10 mouse cellular contexts compared by ENCODE assay signal in genomic region chr10:78100989-78101780, GRCm38 (mm10). TPM values are rescaled to one million over a fixed set of nuclear protein-coding genes. Genes with fewer than 3 reads are reported as not detected.
DNase-seq lines count a peak whose midpoint lies in the region; ATAC-seq and TF ChIP-seq lines count a peak whose summit lies in the region.
"Had no signal": no experiment of that assay in that cellular context is flagged by ENCODE, and none has a peak within 500 bp of the region (broad histone marks: within the 10 kb centered on the region; RNA-seq: fewer than 3 reads in every experiment).

No protein-coding gene starts in this region.

- H3K36me3 ChIP-seq in liver, embryonic 11.5 days (ENCODE audit: control insufficient read depth, insufficient read depth, low read length) = no peaks in the 10 kb centered on the region
- H3K36me3 ChIP-seq in heart, postnatal 0 days (replicated peaks; ENCODE audit: control insufficient read depth, insufficient read depth, low read length) = no peaks in the 10 kb centered on the region
- no peaks in the 10 kb centered on the region for H3K36me3 ChIP-seq in liver, embryonic 12.5 days
- H3K36me3 ChIP-seq in stomach, embryonic 15.5 days = no peaks in the 10 kb centered on the region

- peak; percentile 46 for DNase-seq in liver, embryonic 11.5 days (ENCODE audit: low spot score)
- DNase-seq in liver = no peak
- DNase-seq in heart, postnatal 0 days (ENCODE audit: low spot score) = no peak
- no peak for DNase-seq in adrenal gland, postnatal 14 days
- DNase-seq in MN1 (ENCODE audit: low spot score) = no peak
- DNase-seq: cerebellum, postnatal 14 days; right cerebral cortex, postnatal 25 days had no signal

- WGBS in liver, embryonic 11.5 days = 25% methylated on average over 16 of the region's 16 CpGs
- 9% methylated on average over 16 of the region's 16 CpGs for WGBS in heart, postnatal 0 days
- WGBS in liver, embryonic 12.5 days (ENCODE audit: insufficient replicate concordance) = 21% methylated on average over 16 of the region's 16 CpGs
- WGBS in stomach, embryonic 15.5 days = 10% methylated on average over 16 of the region's 16 CpGs

- H3K4me1 ChIP-seq in liver, embryonic 11.5 days (replicated peaks; ENCODE audit: control insufficient read depth, insufficient read depth, low read length) = no peaks in the 10 kb centered on the region; the same call in 1 of the 2 replicates
- H3K4me1 ChIP-seq in heart, postnatal 0 days (ENCODE audit: control insufficient read depth, insufficient read depth) = no peaks in the 10 kb centered on the region
- H3K4me1 ChIP-seq in liver, embryonic 12.5 days = no peaks in the 10 kb centered on the region
- H3K4me1 ChIP-seq in stomach, embryonic 15.5 days = peaks cover 4% of the 10 kb centered on the region; the same call in 1 of the 2 replicates

- H3K4me2 ChIP-seq in liver, embryonic 11.5 days = peak overlapping the region; percentile 59
- peak overlapping the region; percentile 34 for H3K4me2 ChIP-seq in heart, postnatal 0 days (ENCODE audit: low read depth, low read length)
- H3K4me2 ChIP-seq in liver, embryonic 12.5 days = peak overlapping the region; percentile 45
- H3K4me2 ChIP-seq in stomach, embryonic 15.5 days = peak overlapping the region; percentile 51

- H3K9ac ChIP-seq in liver, embryonic 11.5 days (ENCODE audit: low read depth, low read length) = no peak overlapping the region
- no peak overlapping the region for H3K9ac ChIP-seq in heart, postnatal 0 days (replicated peaks; ENCODE audit: low read depth, low read length)
- no peak overlapping the region for H3K9ac ChIP-seq in liver, embryonic 12.5 days
- no peak overlapping the region for H3K9ac ChIP-seq in stomach, embryonic 15.5 days

- no peak for TF ChIP-seq CTCF in heart, postnatal 0 days (IDR thresholded peaks at IDR 0.05; ENCODE audit: low read depth)

- no peaks in the 10 kb centered on the region for H3K9me3 ChIP-seq in liver, embryonic 11.5 days (ENCODE audit: control insufficient read depth, low read length)
- no peaks in the 10 kb centered on the region for H3K9me3 ChIP-seq in heart, postnatal 0 days (replicated peaks; ENCODE audit: control insufficient read depth, low read length)
- no peaks in the 10 kb centered on the region for H3K9me3 ChIP-seq in liver, embryonic 12.5 days (replicated peaks)
- H3K9me3 ChIP-seq in stomach, embryonic 15.5 days = no peaks in the 10 kb centered on the region

- ATAC-seq in liver, embryonic 11.5 days (replicated peaks; ENCODE audit: low FRiP score) = peak; percentile 56; the same call in 1 of the 2 replicates
- peak; percentile 27; the same call in 1 of the 2 replicates for ATAC-seq in heart, postnatal 0 days (ENCODE audit: insufficient read depth, low read depth)
- ATAC-seq in liver, embryonic 12.5 days = peak; percentile 53
- peak; percentile 19 for ATAC-seq in stomach, embryonic 15.5 days (ENCODE audit: insufficient read depth, low FRiP score, low read depth)
- ATAC-seq in CD4-positive, CD25-positive, alpha-beta regulatory T cell, adult 4 months = no peak

- no peaks in the 10 kb centered on the region for H3K27me3 ChIP-seq in liver, embryonic 11.5 days (replicated peaks; ENCODE audit: control insufficient read depth, insufficient read depth, low read length)
- no peaks in the 10 kb centered on the region for H3K27me3 ChIP-seq in heart, postnatal 0 days (ENCODE audit: control insufficient read depth, insufficient read depth, low read length)
- peaks cover 13% of the 10 kb centered on the region; the same call in 1 of the 2 replicates for H3K27me3 ChIP-seq in liver, embryonic 12.5 days (replicated peaks)
- H3K27me3 ChIP-seq in stomach, embryonic 15.5 days (replicated peaks) = no peaks in the 10 kb centered on the region

- peak overlapping the region; percentile 63 for H3K27ac ChIP-seq in liver, embryonic 11.5 days (ENCODE audit: low read depth, low read length)
- no peak overlapping the region for H3K27ac ChIP-seq in heart, postnatal 0 days (ENCODE audit: low read depth)
- peak overlapping the region; percentile 46 for H3K27ac ChIP-seq in liver, embryonic 12.5 days
- no peak overlapping the region for H3K27ac ChIP-seq in stomach, embryonic 15.5 days

- no peak for TF ChIP-seq EP300 in heart, postnatal 0 days (IDR thresholded peaks at IDR 0.05; ENCODE audit: low read depth)

- H3K4me3 ChIP-seq in liver, embryonic 11.5 days (ENCODE audit: low read depth, low read length) = peak overlapping the region; percentile 31
- H3K4me3 ChIP-seq in heart, postnatal 0 days (ENCODE audit: low read depth, low read length) = no peak overlapping the region
- H3K4me3 ChIP-seq in liver, embryonic 12.5 days = 0 out of 2 replicates have a peak overlapping the region, but pooled peaks have one; percentile 10
- H3K4me3 ChIP-seq in stomach, embryonic 15.5 days (replicated peaks) = peak overlapping the region; percentile 17

RNA-seq across cellular contexts. Expression of gene Icosl, which starts 32.1 kb away (rescaled TPM):
- polyA plus RNA-seq in liver, embryonic 11.5 days (2014; fragmentation: Nextera tagmentation; extraction: Ambion mirVana) = 3.5 and 4.2 TPM in 2 replicates
- 6.1 and 7.4 TPM in 2 replicates for total RNA-seq in heart, postnatal 0 days (2014; rRNA removed; ENCODE audit: low replicate concordance)
- polyA plus RNA-seq in heart, postnatal 0 days (2015; fragmentation: Nextera tagmentation; extraction: Ambion mirVana) = 1.2 and 1.9 TPM in 2 replicates
- 2.9 and 3.2 TPM in 2 replicates for polyA plus RNA-seq in liver, embryonic 12.5 days (2016; fragmentation: Nextera tagmentation; extraction: Ambion mirVana)
- 5.1 and 5.3 TPM in 2 replicates for polyA plus RNA-seq in stomach, embryonic 15.5 days (2015; fragmentation: Nextera tagmentation; extraction: Ambion mirVana)
- 9.8 and 19.8 TPM in 2 replicates for total RNA-seq in adrenal gland, postnatal 14 days (2021)
- polyA plus RNA-seq in CD4-positive, CD25-positive, alpha-beta regulatory T cell, adult 4 months (2017; shearing (Covaris generic)) = 10 to 100 TPM in 1 of 2 experiments, 1 to 10 TPM in 1; 8.8 to 19.3 TPM

RNA-seq across cellular contexts. Expression of gene Aire, which starts 57.8 kb away (rescaled TPM):
- polyA plus RNA-seq in liver, embryonic 11.5 days (2014; fragmentation: Nextera tagmentation; extraction: Ambion mirVana) = 0.16 and 0.51 TPM in 2 replicates
- total RNA-seq in heart, postnatal 0 days (2014; rRNA removed; ENCODE audit: low replicate concordance) = not detected in 2 replicates
- not detected in 2 replicates for polyA plus RNA-seq in heart, postnatal 0 days (2015; fragmentation: Nextera tagmentation; extraction: Ambion mirVana)
- 0.06 TPM in 1 of 2 replicates, not detected in the other for polyA plus RNA-seq in liver, embryonic 12.5 days (2016; fragmentation: Nextera tagmentation; extraction: Ambion mirVana)
- polyA plus RNA-seq in stomach, embryonic 15.5 days (2015; fragmentation: Nextera tagmentation; extraction: Ambion mirVana) = 0.68 and 0.75 TPM in 2 replicates
- total RNA-seq in adrenal gland, postnatal 14 days (2021) = not detected in 2 replicates
- polyA plus RNA-seq in CD4-positive, CD25-positive, alpha-beta regulatory T cell, adult 4 months (2017; shearing (Covaris generic)) = under 1 TPM in 1 of 2 experiments, not detected in 1; 0.33 TPM

RNA-seq across cellular contexts. Expression of gene Dnmt3l, which starts 59.4 kb away (rescaled TPM):
- not detected in 2 replicates for polyA plus RNA-seq in liver, embryonic 11.5 days (2014; fragmentation: Nextera tagmentation; extraction: Ambion mirVana)
- not detected in 2 replicates for total RNA-seq in heart, postnatal 0 days (2014; rRNA removed; ENCODE audit: low replicate concordance)
- not detected in 2 replicates for polyA plus RNA-seq in heart, postnatal 0 days (2015; fragmentation: Nextera tagmentation; extraction: Ambion mirVana)
- polyA plus RNA-seq in liver, embryonic 12.5 days (2016; fragmentation: Nextera tagmentation; extraction: Ambion mirVana) = not detected in 2 replicates
- 0.35 and 0.86 TPM in 2 replicates for polyA plus RNA-seq in stomach, embryonic 15.5 days (2015; fragmentation: Nextera tagmentation; extraction: Ambion mirVana)
- total RNA-seq in adrenal gland, postnatal 14 days (2021) = 7.2 and 8.4 TPM in 2 replicates
- polyA plus RNA-seq in CD4-positive, CD25-positive, alpha-beta regulatory T cell, adult 4 months (2017; shearing (Covaris generic)) = not detected

Comparison
In these comparisons a context has a peak if more than half of its experiments do, and no peak if none do; other contexts are left out.
1. H3K27ac ChIP-seq: peak in liver, embryonic 11.5 days (single experiment) and liver, embryonic 12.5 days (single experiment); none in heart, postnatal 0 days (single experiment) and stomach, embryonic 15.5 days (single experiment).
2. Peak in every context shown above with its lines, with median percentiles within 50 percentile points of each other: H3K4me2 ChIP-seq.